Mouse (Mus musculus): Measurements from ENCODE around the gene Gpkow.
A peak's percentile ranks its signal among the peaks of the same experiment; 100 is the strongest.

DNA sequence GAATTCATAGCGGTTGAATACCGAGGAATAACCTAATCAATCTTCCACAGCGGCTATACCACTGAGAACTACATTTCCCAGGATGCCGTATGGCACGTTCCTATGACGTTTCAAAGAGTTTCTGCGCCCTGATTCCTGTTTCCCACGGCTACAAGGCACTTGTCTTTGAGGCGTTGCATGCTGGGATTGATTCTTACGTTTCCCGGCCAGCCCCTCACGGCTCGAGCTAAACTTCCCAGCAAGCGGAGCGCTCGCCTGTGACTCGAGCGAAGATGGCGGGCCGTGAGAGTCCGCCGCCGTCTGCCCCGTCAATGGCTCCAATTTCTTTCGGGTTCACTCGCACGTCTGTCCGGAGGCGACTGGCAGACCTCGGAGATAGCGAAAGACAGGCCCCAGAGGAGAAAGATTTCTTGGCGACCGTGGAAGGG lies at the start of gene Gpkow:
- TF ChIP-seq GABPA (IDR thresholded peaks at IDR 0.05; ENCODE audit: low read depth, low read length) = no peak
- TF ChIP-seq MYB (IDR thresholded peaks at IDR 0.05; ENCODE audit: low read depth, low read length) = no peak
- TF ChIP-seq ELF1 (IDR thresholded peaks at IDR 0.05; ENCODE audit: low read depth, low read length) = peak; percentile 95
- no peak for TF ChIP-seq CTCF (IDR thresholded peaks at IDR 0.05 in 2 of 3, conservative IDR thresholded peaks at IDR 0.05 in 1 of 3; ENCODE audit: control insufficient read depth in 1 of 3, insufficient read depth in 1 of 3, low read depth in 2 of 3, low read length in 3 of 3, poor library complexity in 1 of 3, severe bottlenecking in 1 of 3)

Data from MEL (cell line).